Mouse (Mus musculus) intestine, postnatal 0 days (tissue): ENCODE data around the gene Paqr4. TPM values are rescaled to one million over a fixed set of nuclear protein-coding genes. Genes with fewer than 3 reads are reported as not detected.
A peak's percentile ranks its signal among the peaks of the same experiment; 100 is the strongest.

Experiments
- ATAC-seq: fragments of 200-750 bp; cut with Nextera tagmentation; 2 replicates; pipeline ENCODE4 v1.8.0; 2017; ENCODE audit warnings: mild to moderate bottlenecking, moderate TSS enrichment, moderate library complexity
- H3K27ac ChIP-seq: fragments of 300-500 bp; sonication (generic); 2 replicates; pipeline ENCODE4 v1.5.1; 2014; ENCODE audit warnings: mild to moderate bottlenecking, low read depth, low read length, moderate library complexity
- H3K27me3 ChIP-seq: fragments of 300-500 bp; sonication (generic); replicated peaks from 2 replicates; pipeline ENCODE4 v1.6.1; 2014; ENCODE audit warnings: low read length, mixed read lengths; ENCODE audit not compliant: control insufficient read depth, insufficient read depth
- H3K36me3 ChIP-seq: fragments of 300-500 bp; sonication (generic); 2 replicates; pipeline ENCODE4 v1.6.1; 2014; ENCODE audit warnings: mild to moderate bottlenecking, moderate library complexity; ENCODE audit not compliant: control insufficient read depth, insufficient read depth
- H3K4me1 ChIP-seq: fragments of 300-500 bp; sonication (generic); replicated peaks from 2 replicates; pipeline ENCODE4 v1.6.1; 2014; ENCODE audit warnings: antibody characterized with exemption, low read length, mixed read lengths; ENCODE audit not compliant: control insufficient read depth, insufficient read depth
- H3K4me2 ChIP-seq: fragments of 300-500 bp; sonication (generic); replicated peaks from 2 replicates; pipeline ENCODE4 v1.6.1; 2014; ENCODE audit warnings: low read depth, mild to moderate bottlenecking, moderate library complexity
- H3K4me3 ChIP-seq: fragments of 300-500 bp; sonication (generic); 2 replicates; pipeline ENCODE4 v1.5.1; 2014; ENCODE audit warnings: low read depth, low read length
- H3K9ac ChIP-seq: fragments of 300-500 bp; sonication (generic); 2 replicates; pipeline ENCODE4 v1.6.1; 2014; ENCODE audit warnings: mild to moderate bottlenecking, low read depth, low read length
- H3K9me3 ChIP-seq: fragments of 300-500 bp; sonication (generic); 2 replicates; pipeline ENCODE4 v1.6.1; 2016; ENCODE audit warnings: mixed run types; ENCODE audit not compliant: control insufficient read depth
- CTCF ChIP-seq: sonication (generic); IDR thresholded peaks from 2 replicates; pipeline ENCODE4 v1.5.1; 2016; ENCODE audit warnings: low read depth, mild to moderate bottlenecking, control low read depth, antibody characterized with exemption, moderate library complexity
- WGBS: fragments of 180-500 bp; shearing (Covaris S2); extraction: QIAGEN DNeasy Blood & Tissue Kit; methylation state at CpG from one replicate; pipeline ENCODE4 v1.1.7; 2014; 5-methylcytosine and 5-hydroxymethylcytosine counted together
- polyA plus RNA-seq: library from polyadenylated mRNA; unstranded; fragments of >200 nt; fragmentation: Nextera tagmentation; extraction: Ambion mirVana; gene quantifications from 2 replicates; pipeline ENCODE4 v1.2.1, GENCODE M21; 2015

The Paqr4 gene
- polyA plus RNA-seq, 1 experiment from 2014 or later = 15.9 TPM

DNA sequence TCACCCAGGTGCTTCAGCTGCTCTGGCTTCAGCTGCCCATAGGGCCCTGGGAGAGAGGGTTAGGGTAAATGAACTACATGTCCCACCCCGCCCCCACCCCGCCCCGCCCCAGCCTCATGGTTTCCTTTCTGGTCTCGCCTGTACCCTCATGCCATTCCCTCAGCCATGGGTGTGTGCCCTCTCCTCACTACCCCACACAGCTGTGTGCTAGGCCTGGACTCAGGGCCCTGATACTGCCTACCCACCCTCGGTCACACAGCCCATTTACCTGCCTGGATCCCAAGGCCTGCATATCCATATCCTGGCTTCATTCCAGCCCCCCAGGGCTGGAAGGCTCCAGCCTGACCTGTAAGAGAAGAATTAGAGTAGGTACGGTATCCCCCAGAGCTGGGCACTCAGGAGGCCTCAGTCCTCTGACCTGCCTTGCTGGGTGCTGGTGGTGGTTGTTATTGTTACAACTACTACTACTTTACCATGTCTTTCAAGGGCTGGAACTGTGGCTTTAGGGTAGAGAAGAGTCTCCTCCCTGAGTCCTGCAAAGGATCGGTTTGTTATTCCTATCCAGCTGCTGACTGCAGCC lies 35.1 kb downstream of the Paqr4 start:
- no peak overlapping the region for H3K9ac ChIP-seq
- no peak for ATAC-seq
- no peaks in the 10 kb centered on the region for H3K4me1 ChIP-seq
- H3K9me3 ChIP-seq = no peaks in the 10 kb centered on the region
- no peaks in the 10 kb centered on the region for H3K36me3 ChIP-seq
- no peak for TF ChIP-seq CTCF
- H3K4me3 ChIP-seq = no peak overlapping the region
- H3K27ac ChIP-seq = no peak overlapping the region
- H3K27me3 ChIP-seq = no peaks in the 10 kb centered on the region
- 76% methylated on average over 7 of the region's 7 CpGs for WGBS
- H3K4me2 ChIP-seq = no peak overlapping the region

DNA sequence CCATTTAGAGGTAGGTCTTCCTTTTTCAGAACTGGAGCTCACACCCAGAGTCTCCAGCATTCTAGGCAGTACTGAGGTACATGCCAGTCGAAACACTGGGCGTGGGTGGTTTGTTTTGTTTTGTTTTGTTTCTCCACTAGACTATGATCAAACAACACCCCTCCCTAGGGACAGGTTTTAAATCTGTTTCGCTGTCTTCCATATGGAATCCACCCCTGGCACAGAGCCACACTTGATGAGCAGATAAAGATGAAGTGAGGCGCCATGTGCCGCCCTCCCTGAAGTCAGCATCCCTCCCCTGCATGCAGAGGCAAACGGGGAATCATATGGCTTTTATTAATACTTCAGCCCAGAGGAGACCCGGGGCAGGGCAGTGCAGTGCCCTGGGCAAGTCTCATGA lies 35.9 kb downstream of the Paqr4 start:
- H3K4me3 ChIP-seq = no peak overlapping the region
- H3K27ac ChIP-seq = no peak overlapping the region
- WGBS = 55% methylated on average over 7 of the region's 7 CpGs
- no peak overlapping the region for H3K4me2 ChIP-seq
- no peaks in the 10 kb centered on the region for H3K36me3 ChIP-seq
- no peak overlapping the region for H3K9ac ChIP-seq
- no peaks in the 10 kb centered on the region for H3K27me3 ChIP-seq
- no peaks in the 10 kb centered on the region; the same call in 1 of the 2 replicates for H3K4me1 ChIP-seq
- H3K9me3 ChIP-seq = no peaks in the 10 kb centered on the region
- TF ChIP-seq CTCF = no peak
- no peak for ATAC-seq

DNA sequence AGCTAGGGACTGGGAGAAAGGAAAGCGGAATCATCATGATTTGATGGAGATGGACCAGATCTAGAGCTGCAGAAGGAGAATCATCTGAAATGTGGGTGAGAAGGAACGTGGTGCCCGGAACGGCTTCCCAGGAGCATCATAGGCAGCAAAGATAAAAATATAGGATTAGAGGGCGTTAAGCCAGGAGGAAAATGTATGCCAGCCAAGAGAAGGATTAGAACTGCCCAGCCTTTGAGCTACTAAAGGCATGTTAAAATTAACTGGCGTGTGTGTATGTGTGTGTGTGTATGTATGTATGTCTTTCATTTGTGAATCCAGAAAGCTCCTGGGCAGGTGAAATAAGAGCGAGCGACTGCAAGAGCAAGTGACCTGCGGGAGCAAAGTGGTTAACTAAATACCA lies 37.4 kb downstream of the Paqr4 start:
- Histone ChIP-seq H3K4me2 (no peak overlapping the region), H3K9me3 (no peaks in the 10 kb centered on the region), H3K36me3 (no peaks in the 10 kb centered on the region), H3K9ac (no peak overlapping the region), H3K4me1 (no peaks in the 10 kb centered on the region; the same call in 1 of the 2 replicates), H3K27me3 (peaks cover under 1% of the 10 kb centered on the region; the same call in 1 of the 2 replicates), H3K4me3 (no peak overlapping the region), H3K27ac (no peak overlapping the region)
- ATAC-seq = no peak
- no peak for TF ChIP-seq CTCF
- WGBS = 85% methylated on average over 9 of the region's 9 CpGs

DNA sequence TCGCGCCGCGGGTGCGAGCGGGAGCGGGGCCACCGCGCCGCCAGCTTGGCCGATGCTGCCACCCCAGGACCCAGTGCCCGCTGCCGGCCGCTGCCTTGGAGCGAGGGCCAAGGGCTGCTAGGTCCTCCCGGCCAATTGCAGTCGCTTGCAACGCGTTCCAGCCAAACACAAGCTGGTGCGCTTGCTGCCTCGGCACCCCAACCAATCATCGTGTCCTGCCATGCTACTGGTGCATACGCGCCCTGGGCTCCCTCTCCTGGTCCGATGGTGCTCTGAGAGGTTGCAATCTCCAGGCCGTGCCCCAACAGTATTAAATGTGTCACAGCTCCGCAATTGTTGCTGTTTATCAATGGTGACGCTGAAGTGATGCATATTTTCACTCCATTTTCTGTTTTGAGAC lies 40.6 kb downstream of the Paqr4 start:
- no peaks in the 10 kb centered on the region for H3K9me3 ChIP-seq
- no peak overlapping the region for H3K27ac ChIP-seq
- H3K36me3 ChIP-seq = no peaks in the 10 kb centered on the region
- H3K4me1 ChIP-seq = no peaks in the 10 kb centered on the region; the same call in 1 of the 2 replicates
- 1% methylated on average over 17 of the region's 28 CpGs for WGBS
- peak; percentile 94 for ATAC-seq
- peak overlapping the region; percentile 67 for H3K4me3 ChIP-seq
- H3K27me3 ChIP-seq = peaks cover 3% of the 10 kb centered on the region; the same call in 1 of the 2 replicates
- H3K4me2 ChIP-seq = peak overlapping the region; percentile 100
- H3K9ac ChIP-seq = 0 out of 2 replicates have a peak overlapping the region, but pooled peaks have one; percentile 40
- peak; percentile 92 for TF ChIP-seq CTCF

DNA sequence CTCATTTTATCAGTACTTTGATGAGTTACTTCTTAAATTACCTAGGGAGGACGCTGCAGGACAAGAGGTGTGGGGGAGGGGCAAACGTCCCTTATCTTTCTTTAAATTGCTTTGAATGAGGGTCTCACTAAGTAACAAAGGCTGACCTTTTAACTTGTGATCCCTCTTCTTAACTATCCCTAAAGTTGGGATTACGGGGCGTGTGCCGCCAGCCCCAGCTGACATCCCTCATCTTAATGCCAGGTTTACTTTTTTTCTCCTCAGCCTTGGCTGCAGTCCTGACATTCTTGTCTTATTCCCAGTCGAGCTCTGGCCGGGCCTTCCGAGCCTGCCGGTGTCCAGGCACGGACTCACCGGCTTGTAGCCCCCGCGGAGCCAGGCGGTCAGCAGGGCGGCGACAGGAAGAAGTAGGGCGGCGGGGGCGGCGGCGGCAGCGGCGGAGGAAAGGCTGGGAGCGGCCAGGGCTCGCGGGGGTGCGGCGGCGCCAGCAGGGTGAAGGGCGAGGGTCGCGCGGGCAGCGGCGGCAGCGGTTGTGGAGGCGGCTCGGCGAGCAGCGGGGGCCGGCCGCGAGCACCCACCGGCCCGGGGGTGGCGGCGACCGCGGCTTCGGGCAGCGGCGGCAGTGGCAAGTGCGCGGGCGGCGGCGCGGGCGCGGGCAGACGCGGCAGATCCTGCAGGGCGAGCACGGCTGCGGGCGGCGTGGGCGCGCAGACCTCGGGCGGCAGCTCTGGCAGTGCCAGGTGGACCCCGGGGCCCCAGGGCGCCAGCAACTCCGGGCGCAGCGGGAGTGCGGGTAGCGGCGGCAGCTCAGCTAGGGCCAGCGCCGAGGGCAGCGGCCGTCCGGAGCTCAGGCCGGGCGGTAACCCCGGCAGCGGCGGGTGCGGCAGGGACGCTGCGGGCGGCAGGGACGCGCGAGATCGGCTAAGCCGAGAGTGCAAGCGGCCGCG lies 41.3 kb downstream of the Paqr4 start:
- Histone ChIP-seq H3K9me3 (no peaks in the 10 kb centered on the region), H3K36me3 (no peaks in the 10 kb centered on the region), H3K9ac (peak overlapping the region; percentile 40; the same call in 1 of the 2 replicates), H3K27me3 (peaks cover 3% of the 10 kb centered on the region; the same call in 1 of the 2 replicates), H3K4me1 (no peaks in the 10 kb centered on the region; the same call in 1 of the 2 replicates), H3K4me3 (peak overlapping the region; percentile 67), H3K27ac (no peak overlapping the region), H3K4me2 (peak overlapping the region; percentile 100)
- peak; percentile 51 for ATAC-seq
- under 1% methylated on average over 71 of the region's 101 CpGs for WGBS
- peak; percentile 18; the same call in 1 of the 2 replicates for TF ChIP-seq CTCF

DNA sequence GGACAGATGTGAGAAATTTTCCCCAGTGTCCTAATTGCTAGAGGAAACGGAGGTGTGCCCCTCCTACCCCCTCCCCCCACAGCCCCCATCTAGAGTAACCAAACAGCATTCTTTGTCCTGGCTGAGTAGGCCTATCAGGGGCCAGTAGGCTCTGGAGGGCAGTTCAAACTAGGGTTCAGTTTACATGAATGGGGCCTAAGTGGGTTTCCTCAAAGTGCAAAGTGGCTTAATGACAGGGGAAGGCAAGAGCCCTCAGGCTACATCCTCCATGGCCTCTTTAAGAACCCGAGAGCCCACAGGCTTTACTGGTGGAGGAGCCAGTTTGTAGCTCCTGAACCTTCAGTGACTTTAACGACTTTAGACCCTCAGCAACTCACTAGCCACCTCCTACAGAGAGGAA lies 44.9 kb downstream of the Paqr4 start:
- no peak for ATAC-seq
- Histone ChIP-seq H3K27me3 (peaks cover 3% of the 10 kb centered on the region; the same call in 1 of the 2 replicates), H3K4me2 (no peak overlapping the region), H3K4me1 (no peaks in the 10 kb centered on the region; the same call in 1 of the 2 replicates), H3K36me3 (no peaks in the 10 kb centered on the region), H3K27ac (no peak overlapping the region), H3K9me3 (no peaks in the 10 kb centered on the region), H3K9ac (no peak overlapping the region), H3K4me3 (no peak overlapping the region)
- WGBS = 43% methylated on average over 3 of the region's 3 CpGs
- TF ChIP-seq CTCF = no peak
